Mouse (Mus musculus) embryonic fibroblast, embryonic 13.5 days (primary cell): ENCODE results near the gene Tbcel. TPM values are rescaled to one million over a fixed set of nuclear protein-coding genes. Genes with fewer than 3 reads are reported as not detected.

ENCODE experiments used
- H3K27ac ChIP-seq: 2 replicates; pipeline ENCODE4 v1.5.1; 2012; ENCODE audit warnings: low read length, control low read depth, inconsistent platforms; ENCODE audit not compliant: insufficient read depth
- H3K4me1 ChIP-seq: 2 replicates; pipeline ENCODE4 v1.6.1; 2011; ENCODE audit warnings: low read length; ENCODE audit not compliant: control insufficient read depth, insufficient read depth
- H3K4me3 ChIP-seq: 2 replicates; pipeline ENCODE4 v1.5.1; 2011; ENCODE audit warnings: mild to moderate bottlenecking, control low read depth, low read length; ENCODE audit not compliant: insufficient read depth
- CTCF ChIP-seq: IDR thresholded peaks from 2 replicates; pipeline ENCODE4 v1.5.1; 2011; ENCODE audit warnings: mild to moderate bottlenecking, control low read depth, low read length, moderate library complexity, borderline replicate concordance; ENCODE audit not compliant: insufficient read depth
- POLR2A ChIP-seq: IDR thresholded peaks from 2 replicates; pipeline ENCODE4 v1.6.1; 2011; ENCODE audit warnings: low read depth, mild to moderate bottlenecking, control low read depth, low read length, moderate library complexity
- polyA plus RNA-seq: library from polyadenylated mRNA; stranded (reverse); fragments of >200 nt; gene quantifications from 2 replicates; pipeline ENCODE4 v1.2.4, GENCODE M21; 2011; ENCODE audit warnings: low read depth; ENCODE audit not compliant: missing spikeins, insufficient read length

Gene Tbcel
- polyA plus RNA-seq, 1 experiment, result 21.2 TPM

DNA sequence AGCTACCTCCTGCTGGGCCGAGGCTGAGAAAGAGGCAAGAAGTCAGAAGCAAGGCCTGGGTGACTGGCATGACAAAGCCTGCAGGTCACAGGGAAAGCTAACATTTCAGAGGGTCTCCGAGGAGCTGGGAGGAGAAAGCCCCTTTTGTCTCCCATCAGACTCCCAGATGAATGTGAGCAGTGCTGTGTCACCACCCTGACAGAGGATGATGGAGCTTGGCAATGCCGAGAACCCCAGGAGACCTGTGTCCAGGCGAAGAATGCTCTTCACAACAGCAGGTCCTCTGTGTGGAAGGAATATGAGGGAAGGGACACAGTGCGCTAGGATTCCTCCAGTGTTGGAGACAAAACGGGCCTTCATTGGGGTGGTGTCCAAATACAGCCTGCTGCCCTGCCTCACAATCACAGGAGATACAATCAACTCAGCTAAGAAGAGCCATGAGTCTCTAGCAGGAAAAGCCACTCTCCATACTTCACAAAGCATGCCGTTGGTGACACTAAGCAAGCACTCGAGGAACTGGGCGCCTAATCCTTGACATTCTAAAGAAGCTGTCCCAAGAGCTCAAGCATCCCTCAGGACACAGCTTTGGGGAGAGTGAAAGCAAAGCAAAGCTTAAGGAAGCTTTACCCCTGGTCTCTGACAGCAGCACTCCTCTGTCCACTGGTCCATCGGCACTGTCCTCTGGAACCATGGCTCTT, 80.8 kb downstream of the Tbcel start:
- TF ChIP-seq POLR2A (no peak), CTCF (no peak)
- Histone ChIP-seq H3K4me3 (no peak overlapping the region), H3K27ac (no peak overlapping the region), H3K4me1 (no peaks in the 10 kb centered on the region)

DNA sequence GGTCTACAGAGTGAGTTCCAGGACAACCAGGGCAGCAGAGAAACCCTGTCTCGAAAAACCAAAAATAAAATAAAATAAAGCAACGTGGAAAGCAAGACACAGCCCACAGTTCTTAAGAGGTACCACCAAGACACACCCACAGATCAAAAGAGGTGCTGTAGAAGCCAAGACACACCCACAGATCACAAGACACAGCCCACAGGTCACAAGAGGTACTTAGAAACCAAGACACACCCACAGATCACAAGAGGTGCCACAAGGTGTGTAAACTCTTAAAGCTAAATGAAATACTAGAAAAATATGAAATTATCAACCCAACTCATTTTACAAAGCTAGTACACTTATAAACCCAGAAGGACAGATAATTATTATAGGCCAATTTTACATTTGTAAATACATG, 84.0 kb downstream of the Tbcel start:
- Histone ChIP-seq H3K4me1 (no peaks in the 10 kb centered on the region), H3K27ac (no peak overlapping the region), H3K4me3 (no peak overlapping the region)
- TF ChIP-seq CTCF (no peak), POLR2A (no peak)

DNA sequence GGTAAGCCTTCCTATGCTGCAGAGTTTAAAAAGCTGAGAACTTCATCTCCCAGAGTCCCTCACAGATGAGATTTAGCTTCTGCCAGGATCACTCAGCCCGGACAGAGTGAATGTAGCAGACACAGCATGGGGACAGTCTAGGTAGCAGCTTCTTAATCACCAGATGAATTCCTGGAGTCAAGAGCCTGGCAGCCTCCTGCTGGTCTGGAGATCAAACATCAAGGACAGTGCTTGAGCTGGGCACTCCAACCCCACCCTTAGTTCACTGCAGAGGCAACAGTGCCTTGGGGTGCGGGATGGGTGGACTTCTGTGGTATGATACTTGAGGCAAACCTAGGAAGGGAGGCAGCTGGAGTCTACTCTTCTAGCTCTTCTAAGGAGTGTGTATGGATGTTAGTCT, 87.9 kb downstream of the Tbcel start:
- TF ChIP-seq CTCF (no peak), POLR2A (no peak)
- H3K4me1 ChIP-seq, result no peaks in the 10 kb centered on the region
- H3K27ac ChIP-seq, result no peak overlapping the region
- no peak overlapping the region for H3K4me3 ChIP-seq

DNA sequence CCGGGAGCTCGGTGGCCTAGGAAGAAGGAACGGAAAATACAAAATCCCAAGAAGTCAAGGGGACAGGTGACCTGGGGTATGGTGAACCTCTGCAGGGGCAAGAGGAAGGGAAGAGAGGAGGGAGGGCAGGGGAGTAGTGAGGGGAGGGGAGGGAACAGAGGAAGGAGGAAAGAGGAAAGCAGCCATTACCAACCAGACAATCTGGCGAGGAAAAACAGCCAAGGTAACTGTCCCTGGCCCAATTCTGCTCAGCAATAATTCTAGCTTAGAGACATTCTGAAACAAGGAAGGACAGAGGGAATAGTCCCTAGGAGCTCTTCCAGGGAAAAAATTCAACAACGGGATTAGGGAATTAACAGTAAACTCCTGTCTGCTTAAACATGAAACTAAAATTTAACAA, 88.8 kb downstream of the Tbcel start:
- no peak for TF ChIP-seq POLR2A
- TF ChIP-seq CTCF, result no peak
- Histone ChIP-seq H3K4me3 (no peak overlapping the region), H3K27ac (no peak overlapping the region), H3K4me1 (no peaks in the 10 kb centered on the region)

- TF ChIP-seq POLR2A (no peak), CTCF (no peak)
- H3K4me1 ChIP-seq, result no peaks in the 10 kb centered on the region
- no peak overlapping the region for H3K4me3 ChIP-seq
- no peak overlapping the region for H3K27ac ChIP-seq
Observed at GRCm38 (mm10) chr9:42417352-42417952, 90.2 kb downstream of the Tbcel start.

DNA sequence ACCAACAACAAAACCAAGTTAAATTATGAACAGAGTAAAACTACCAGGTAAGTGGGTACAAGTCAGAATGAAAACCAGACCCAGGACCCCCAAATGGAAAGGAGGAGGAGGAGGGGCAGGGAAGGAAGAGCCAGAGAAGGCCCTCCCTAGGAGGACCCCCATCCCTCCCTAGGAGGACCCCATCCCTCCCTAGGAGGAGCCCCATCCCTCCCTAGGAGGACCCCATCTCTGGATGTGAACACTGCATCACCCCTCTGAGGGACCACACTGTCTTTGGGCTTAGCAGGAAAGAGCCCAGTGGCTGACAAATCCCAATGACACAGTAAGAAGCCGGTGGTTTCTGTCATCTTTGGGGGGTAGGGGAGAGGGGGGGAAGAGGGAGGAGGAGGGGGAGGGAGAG, 92.4 kb downstream of the Tbcel start:
- TF ChIP-seq CTCF (no peak), POLR2A (no peak)
- Histone ChIP-seq H3K4me3 (no peak overlapping the region), H3K27ac (no peak overlapping the region), H3K4me1 (no peaks in the 10 kb centered on the region)

DNA sequence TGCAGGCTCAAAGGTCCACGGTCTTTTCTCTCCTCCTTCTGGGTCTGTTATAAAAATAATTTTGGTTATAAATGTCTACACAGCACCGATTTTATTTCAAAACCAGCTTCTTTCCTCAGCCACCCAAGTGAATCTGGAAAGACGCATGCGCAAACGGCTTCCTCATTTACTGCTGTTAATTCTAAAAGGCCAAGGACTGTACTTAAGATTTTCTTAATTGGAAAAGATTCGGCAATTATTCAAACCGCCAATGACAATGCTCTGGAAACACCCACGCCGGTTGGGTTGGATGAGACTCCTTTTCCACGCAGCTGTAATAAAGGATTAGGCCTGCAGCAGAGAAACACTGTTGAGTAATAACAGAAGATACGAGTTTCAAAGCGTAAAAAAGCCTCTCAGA, 94.3 kb downstream of the Tbcel start:
- H3K27ac ChIP-seq, result no peak overlapping the region
- H3K4me1 ChIP-seq, result no peaks in the 10 kb centered on the region
- TF ChIP-seq POLR2A, result no peak
- TF ChIP-seq CTCF, result no peak
- no peak overlapping the region for H3K4me3 ChIP-seq

DNA sequence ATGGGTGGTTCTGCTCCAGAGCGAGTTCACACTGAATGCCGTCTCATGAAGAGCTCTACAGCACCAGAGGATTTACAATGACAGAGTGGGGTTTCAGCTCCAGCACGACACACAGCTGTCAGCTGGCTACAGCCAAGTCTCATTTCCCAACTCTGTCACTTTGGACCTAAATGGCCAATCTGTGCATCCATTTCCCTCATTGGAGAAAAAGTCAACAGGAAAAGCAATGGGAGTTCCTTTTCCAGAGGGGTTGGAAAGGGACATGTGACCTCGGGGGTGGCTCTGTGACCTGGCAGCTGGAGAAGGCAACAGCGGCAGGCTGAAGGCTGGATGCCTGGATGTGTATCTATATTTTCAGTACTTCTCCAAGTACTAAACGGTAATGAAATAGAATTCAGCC, 96.3 kb downstream of the Tbcel start:
- TF ChIP-seq CTCF, result no peak
- no peak overlapping the region for H3K4me3 ChIP-seq
- H3K27ac ChIP-seq, result no peak overlapping the region
- H3K4me1 ChIP-seq, result no peaks in the 10 kb centered on the region

DNA sequence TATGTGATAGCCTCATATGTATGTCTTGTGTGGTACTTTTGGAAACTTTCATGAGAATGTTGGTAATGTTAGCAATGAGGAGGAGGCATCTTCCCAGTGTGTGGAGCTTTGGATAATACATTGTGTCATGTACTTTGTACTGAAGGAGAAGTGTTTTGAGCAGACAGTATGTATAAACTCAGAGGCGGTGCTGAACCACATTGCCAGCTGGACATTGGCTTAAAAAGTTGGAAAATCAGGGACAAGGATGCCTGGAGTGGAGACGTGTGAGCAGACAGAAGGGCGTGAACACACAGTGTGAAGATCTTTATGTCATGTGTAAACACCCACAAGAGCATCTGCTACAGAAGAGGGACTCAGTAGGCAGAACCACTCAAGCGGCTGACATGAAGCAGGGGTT, 101.9 kb downstream of the Tbcel start:
- H3K4me3 ChIP-seq, result no peak overlapping the region
- no peak overlapping the region for H3K27ac ChIP-seq
- no peaks in the 10 kb centered on the region for H3K4me1 ChIP-seq
- no peak for TF ChIP-seq POLR2A
- TF ChIP-seq CTCF, result no peak

DNA sequence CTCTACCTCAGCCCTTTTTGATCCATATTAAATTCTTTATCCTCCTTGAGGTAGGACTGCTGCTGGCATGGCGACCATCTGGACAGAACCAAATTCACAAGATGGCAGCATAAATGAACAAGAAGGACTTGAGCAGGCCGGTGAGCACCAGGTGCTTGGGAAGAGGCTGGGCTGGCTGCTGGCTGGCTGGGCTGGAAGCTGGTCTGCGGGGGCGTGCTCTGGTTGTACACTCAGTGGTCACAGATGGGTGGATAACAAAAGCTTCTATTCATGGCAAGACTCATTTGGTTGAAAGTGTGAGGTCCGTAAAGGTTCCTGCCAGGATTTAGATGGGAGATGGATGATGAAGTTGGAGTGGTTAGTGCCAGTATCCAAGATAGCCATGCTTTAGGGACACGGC, 106.1 kb downstream of the Tbcel start:
- Histone ChIP-seq H3K4me3 (no peak overlapping the region), H3K4me1 (no peaks in the 10 kb centered on the region), H3K27ac (no peak overlapping the region)
- no peak for TF ChIP-seq CTCF
- TF ChIP-seq POLR2A, result no peak
